Mouse (Mus musculus): ENCODE results near the gene Fdx1l. TPM values are rescaled to one million over a fixed set of nuclear protein-coding genes. Genes with fewer than 3 reads are reported as not detected.

Gene Fdx1l
- polyA plus RNA-seq, 1 experiment from 2014 or later = 53.3 TPM

- no peaks in the 10 kb centered on the region for H3K36me3 ChIP-seq
- H3K27ac ChIP-seq = no peak overlapping the region
- no peaks in the 10 kb centered on the region for H3K9me3 ChIP-seq
- ATAC-seq (ENCODE audit: insufficient number of reproducible peaks, low FRiP score, low TSS enrichment, low read depth) = peak; percentile 52; the same call in 1 of the 2 replicates
- H3K4me3 ChIP-seq = peak overlapping the region; percentile 54
- peaks cover 73% of the 10 kb centered on the region for H3K4me1 ChIP-seq
- H3K4me2 ChIP-seq = peak overlapping the region; percentile 99
- peaks cover 93% of the 10 kb centered on the region for H3K27me3 ChIP-seq
- H3K9ac ChIP-seq = 0 out of 2 replicates have a peak overlapping the region, but pooled peaks have one; percentile 26
- 1% methylated on average over 34 of the region's 34 CpGs for WGBS
Measured at GRCm38 (mm10) chr9:21033136-21033535, 40.3 kb downstream of the Fdx1l start.

DNA sequence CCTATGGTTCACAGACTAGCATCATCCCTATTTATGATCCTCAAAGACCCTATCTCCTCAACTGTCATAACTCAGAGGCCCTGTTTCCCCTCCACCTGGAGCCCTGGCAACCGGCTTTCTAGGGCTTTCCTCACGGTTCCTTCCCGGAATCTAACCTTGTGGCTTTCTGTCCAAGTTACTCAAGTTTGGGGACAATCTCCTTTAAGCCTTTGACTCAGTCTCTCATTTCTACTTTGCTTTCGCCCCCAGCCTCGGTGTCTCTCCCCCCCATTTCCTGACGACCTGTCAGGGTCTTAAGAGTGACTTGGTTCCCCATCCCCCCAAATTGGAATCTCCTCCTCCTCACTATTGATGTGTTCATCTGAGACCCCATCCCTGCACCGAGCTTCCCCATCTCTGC lies 40.9 kb downstream of the Fdx1l start:
- Histone ChIP-seq H3K9ac (no peak overlapping the region), H3K27ac (no peak overlapping the region), H3K4me3 (peak overlapping the region; percentile 54), H3K9me3 (no peaks in the 10 kb centered on the region), H3K4me2 (peak overlapping the region; percentile 99), H3K4me1 (peaks cover 68% of the 10 kb centered on the region), H3K27me3 (peaks cover 88% of the 10 kb centered on the region), H3K36me3 (0 out of 2 replicates have a peak, but pooled peaks cover 1% of the 10 kb centered on the region)
- no peak for ATAC-seq (ENCODE audit: insufficient number of reproducible peaks, low FRiP score, low TSS enrichment, low read depth)
- 5% methylated on average over 7 of the region's 7 CpGs for WGBS

DNA sequence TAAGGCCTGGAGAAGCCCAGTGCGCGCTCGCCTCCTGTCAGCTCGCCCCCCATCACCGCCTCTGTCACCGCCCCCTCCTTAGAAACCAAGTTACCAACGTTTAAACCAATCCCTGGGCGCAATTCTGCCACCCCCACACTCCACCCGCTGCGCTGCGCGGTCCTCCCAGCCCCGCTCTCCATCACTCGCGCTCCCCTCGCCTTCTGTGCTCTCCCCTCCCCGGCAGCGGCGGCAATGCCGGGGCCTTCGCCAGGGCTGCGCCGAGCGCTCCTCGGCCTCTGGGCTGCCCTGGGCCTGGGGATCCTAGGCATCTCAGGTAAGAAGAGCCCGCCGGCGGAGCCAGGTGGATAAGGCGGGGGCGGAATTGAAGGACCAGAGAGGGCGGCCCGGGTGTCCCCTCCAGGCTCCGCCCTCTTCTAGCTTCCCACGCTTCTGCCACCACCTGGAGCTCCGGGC lies 41.5 kb downstream of the Fdx1l start, which contains the start of gene Icam5:
Icam5 (plus strand) TSS at position 178 of the 456 bp plus-strand sequence.
- H3K4me3 ChIP-seq = peak within 1 kb of the TSS; percentile 54
- peaks cover 6% of the 10 kb centered on the region; the same call in 1 of the 2 replicates for H3K36me3 ChIP-seq
- H3K27ac ChIP-seq = peak within 1 kb of the TSS; percentile 40
- H3K9me3 ChIP-seq = no peaks in the 10 kb centered on the region
- H3K4me2 ChIP-seq = peak within 1 kb of the TSS; percentile 99
- peak within 1 kb of the TSS; percentile 31; the same call in 1 of the 2 replicates for H3K9ac ChIP-seq
- no peak for ATAC-seq (ENCODE audit: insufficient number of reproducible peaks, low FRiP score, low TSS enrichment, low read depth)
- H3K27me3 ChIP-seq = peaks cover 86% of the 10 kb centered on the region
- H3K4me1 ChIP-seq = peaks cover 63% of the 10 kb centered on the region
- under 1% methylated on average over 35 of the region's 35 CpGs for WGBS

GRCm38 (mm10) chr9:21031251-21031895 lies 42.0 kb downstream of the Fdx1l start:
- Histone ChIP-seq H3K4me1 (peaks cover 57% of the 10 kb centered on the region), H3K36me3 (peaks cover 11% of the 10 kb centered on the region; the same call in 1 of the 2 replicates), H3K9me3 (no peaks in the 10 kb centered on the region), H3K27me3 (peaks cover 80% of the 10 kb centered on the region), H3K9ac (0 out of 2 replicates have a peak overlapping the region, but pooled peaks have one; percentile 2), H3K4me2 (peak overlapping the region; percentile 98), H3K4me3 (peak overlapping the region; percentile 54), H3K27ac (peak overlapping the region; percentile 40)
- ATAC-seq (ENCODE audit: insufficient number of reproducible peaks, low FRiP score, low TSS enrichment, low read depth) = peak; percentile 3; the same call in 1 of the 2 replicates
- under 1% methylated on average over 36 of the region's 36 CpGs for WGBS

- H3K9ac ChIP-seq = 0 out of 2 replicates have a peak overlapping the region, but pooled peaks have one; percentile 2
- H3K27ac ChIP-seq = peak overlapping the region; percentile 40
- WGBS = 2% methylated on average over 13 of the region's 13 CpGs
Measured at GRCm38 (mm10) chr9:21030781-21031250, 42.6 kb downstream of the Fdx1l start.

DNA sequence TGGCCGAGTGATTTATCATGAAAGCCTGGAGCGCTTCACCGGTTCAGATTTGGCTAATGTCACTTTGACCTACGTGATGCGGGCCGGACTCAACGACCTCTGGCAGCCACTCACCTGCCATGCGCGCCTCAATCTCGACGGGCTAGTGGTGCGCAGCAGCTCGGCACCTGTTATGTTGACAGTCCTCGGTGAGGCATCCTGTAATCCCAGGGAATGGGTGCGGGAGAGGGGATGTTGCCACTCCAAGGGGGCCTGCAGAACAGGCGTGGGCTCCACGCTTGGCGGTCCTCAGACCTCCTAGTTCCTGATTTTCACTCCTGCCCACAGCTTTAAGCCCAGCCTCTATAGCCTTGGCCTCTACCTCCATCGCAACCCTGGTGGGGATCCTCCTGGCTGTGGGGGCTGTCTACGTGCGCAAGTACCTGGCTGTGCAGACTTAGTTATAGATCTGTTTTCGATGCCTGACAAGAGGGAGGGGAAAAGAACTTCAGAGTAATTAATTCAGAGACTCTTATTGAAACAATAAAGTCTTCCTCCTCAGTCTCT lies 43.3 kb downstream of the Fdx1l start:
- 23% methylated on average over 22 of the region's 22 CpGs for WGBS
- peak overlapping the region; percentile 54 for H3K4me3 ChIP-seq
- no peak overlapping the region for H3K9ac ChIP-seq
- H3K4me1 ChIP-seq = peaks cover 50% of the 10 kb centered on the region
- no peak for ATAC-seq (ENCODE audit: insufficient number of reproducible peaks, low FRiP score, low TSS enrichment, low read depth)
- H3K36me3 ChIP-seq = peaks cover 11% of the 10 kb centered on the region; the same call in 1 of the 2 replicates
- H3K9me3 ChIP-seq = no peaks in the 10 kb centered on the region
- H3K27me3 ChIP-seq = peaks cover 68% of the 10 kb centered on the region
- no peak overlapping the region for H3K27ac ChIP-seq
- peak overlapping the region; percentile 98 for H3K4me2 ChIP-seq

More at GRCm38 (mm10) chr9:21030781-21031250, 42.6 kb downstream of the Fdx1l start:
- peak overlapping the region; percentile 98 for H3K4me2 ChIP-seq
- ATAC-seq (ENCODE audit: insufficient number of reproducible peaks, low FRiP score, low TSS enrichment, low read depth) = peak; percentile 53; the same call in 1 of the 2 replicates
- peak overlapping the region; percentile 54 for H3K4me3 ChIP-seq
- H3K4me1 ChIP-seq = peaks cover 53% of the 10 kb centered on the region
- H3K36me3 ChIP-seq = peaks cover 11% of the 10 kb centered on the region; the same call in 1 of the 2 replicates
- H3K9me3 ChIP-seq = no peaks in the 10 kb centered on the region
- peaks cover 74% of the 10 kb centered on the region for H3K27me3 ChIP-seq

GRCm38 (mm10) chr9:21029291-21030054 lies 43.9 kb downstream of the Fdx1l start, which contains the start of gene Icam4:
Icam4 (plus strand) TSS chr9:21029373.
- Histone ChIP-seq H3K36me3 (peaks cover 11% of the 10 kb centered on the region; the same call in 1 of the 2 replicates), H3K4me1 (peaks cover 45% of the 10 kb centered on the region), H3K27me3 (peaks cover 61% of the 10 kb centered on the region), H3K9me3 (no peaks in the 10 kb centered on the region), H3K4me3 (peak within 1 kb of the TSS; percentile 54), H3K27ac (no peak within 1 kb of the TSS), H3K4me2 (peak within 1 kb of the TSS; percentile 98), H3K9ac (0 out of 2 replicates have a peak within 1 kb of the TSS, but pooled peaks have one; percentile 14)
- WGBS = 3% methylated on average over 37 of the region's 37 CpGs
- no peak for ATAC-seq (ENCODE audit: insufficient number of reproducible peaks, low FRiP score, low TSS enrichment, low read depth)

GRCm38 (mm10) chr9:21028560-21029110 lies 44.8 kb downstream of the Fdx1l start:
- H3K4me3 ChIP-seq = no peak overlapping the region
- peaks cover 54% of the 10 kb centered on the region for H3K27me3 ChIP-seq
- no peak overlapping the region for H3K27ac ChIP-seq
- no peak overlapping the region for H3K9ac ChIP-seq
- H3K9me3 ChIP-seq = no peaks in the 10 kb centered on the region
- H3K36me3 ChIP-seq = peaks cover 11% of the 10 kb centered on the region; the same call in 1 of the 2 replicates
- H3K4me1 ChIP-seq = peaks cover 44% of the 10 kb centered on the region
- no peak for ATAC-seq (ENCODE audit: insufficient number of reproducible peaks, low FRiP score, low TSS enrichment, low read depth)
- no peak overlapping the region for H3K4me2 ChIP-seq
- 50% methylated on average over 6 of the region's 6 CpGs for WGBS

GRCm38 (mm10) chr9:21027774-21028290 lies 45.6 kb downstream of the Fdx1l start:
- WGBS = 37% methylated on average over 8 of the region's 8 CpGs
- ATAC-seq (ENCODE audit: insufficient number of reproducible peaks, low FRiP score, low TSS enrichment, low read depth) = no peak
- H3K27me3 ChIP-seq = peaks cover 46% of the 10 kb centered on the region
- no peak overlapping the region for H3K4me2 ChIP-seq
- H3K9me3 ChIP-seq = no peaks in the 10 kb centered on the region
- H3K4me3 ChIP-seq = no peak overlapping the region
- H3K27ac ChIP-seq = no peak overlapping the region
- H3K36me3 ChIP-seq = peaks cover 11% of the 10 kb centered on the region; the same call in 1 of the 2 replicates
- H3K4me1 ChIP-seq = peaks cover 37% of the 10 kb centered on the region
- H3K9ac ChIP-seq = no peak overlapping the region

DNA sequence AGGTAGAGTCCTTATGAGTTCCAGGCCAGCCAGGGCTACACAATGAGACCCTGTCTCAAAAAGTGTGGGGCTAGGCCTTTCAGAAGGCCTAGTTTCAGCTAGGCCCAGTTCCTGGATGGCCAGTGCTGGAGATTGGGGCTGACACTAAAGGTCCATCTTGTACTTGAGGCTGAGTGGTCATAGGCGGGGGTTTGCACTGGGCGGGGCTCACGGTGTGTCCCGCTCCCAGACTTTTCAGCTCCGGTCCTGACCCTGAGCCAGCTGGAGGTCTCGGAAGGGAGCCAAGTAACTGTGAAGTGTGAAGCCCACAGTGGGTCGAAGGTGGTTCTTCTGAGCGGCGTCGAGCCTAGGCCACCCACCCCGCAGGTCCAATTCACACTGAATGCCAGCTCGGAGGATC lies 46.6 kb downstream of the Fdx1l start:
- H3K4me2 ChIP-seq = no peak overlapping the region
- 81% methylated on average over 12 of the region's 12 CpGs for WGBS
- no peak overlapping the region for H3K4me3 ChIP-seq
- ATAC-seq (ENCODE audit: insufficient number of reproducible peaks, low FRiP score, low TSS enrichment, low read depth) = no peak
- H3K27ac ChIP-seq = no peak overlapping the region
- no peak overlapping the region for H3K9ac ChIP-seq
- H3K36me3 ChIP-seq = peaks cover 11% of the 10 kb centered on the region; the same call in 1 of the 2 replicates
- peaks cover 27% of the 10 kb centered on the region for H3K4me1 ChIP-seq
- no peaks in the 10 kb centered on the region for H3K9me3 ChIP-seq
- H3K27me3 ChIP-seq = peaks cover 37% of the 10 kb centered on the region
